Mouse (Mus musculus): ENCODE measurements around the gene Tspear. TPM values are rescaled to one million over a fixed set of nuclear protein-coding genes. Genes with fewer than 3 reads are reported as not detected.

Gene Tspear
- 0.59 and 0.74 TPM in 2 replicates for polyA plus RNA-seq (2016; fragmentation: Nextera tagmentation; extraction: Ambion mirVana)

GRCm38 (mm10) chr10:77685895-77686664, at the start of gene Tspear:
Gene Tspear (plus strand): TSS chr10:77686569.
- peaks cover 58% of the 10 kb centered on the region for H3K4me1 ChIP-seq
- peaks cover 70% of the 10 kb centered on the region for H3K27me3 ChIP-seq (ENCODE audit: low read depth, poor library complexity, severe bottlenecking)
- H3K27ac ChIP-seq, result no peak within 1 kb of the TSS
- H3K9me3 ChIP-seq (replicated peaks), result no peaks in the 10 kb centered on the region
- no peaks in the 10 kb centered on the region for H3K36me3 ChIP-seq
- no peak for DNase-seq (ENCODE audit: low spot score)
- H3K4me3 ChIP-seq, result no peak within 1 kb of the TSS
- WGBS, result 2% methylated on average over 22 of the region's 22 CpGs

GRCm38 (mm10) chr10:77638956-77639355, 47.4 kb upstream of the Tspear start:
- no peaks in the 10 kb centered on the region for H3K9me3 ChIP-seq (replicated peaks)
- H3K4me1 ChIP-seq, result no peaks in the 10 kb centered on the region
- H3K36me3 ChIP-seq, result peaks cover 98% of the 10 kb centered on the region
- no peak for DNase-seq (ENCODE audit: low spot score)
- H3K27me3 ChIP-seq (ENCODE audit: low read depth, poor library complexity, severe bottlenecking), result no peaks in the 10 kb centered on the region
- H3K27ac ChIP-seq, result no peak overlapping the region
- 91% methylated on average over 6 of the region's 6 CpGs for WGBS
- no peak overlapping the region for H3K4me3 ChIP-seq

- Histone ChIP-seq H3K27me3 (ENCODE audit: low read depth, poor library complexity, severe bottlenecking) (no peaks in the 10 kb centered on the region), H3K4me3 (no peak overlapping the region), H3K27ac (no peak overlapping the region), H3K9me3 (replicated peaks) (no peaks in the 10 kb centered on the region), H3K4me1 (no peaks in the 10 kb centered on the region), H3K36me3 (peaks cover 90% of the 10 kb centered on the region)
- no peak for DNase-seq (ENCODE audit: low spot score)
- WGBS, result 95% methylated on average over 7 of the region's 7 CpGs
Measured at GRCm38 (mm10) chr10:77643160-77643559, 43.2 kb upstream of the Tspear start.

GRCm38 (mm10) chr10:77645571-77645970, 40.8 kb upstream of the Tspear start:
- Histone ChIP-seq H3K27ac (no peak overlapping the region), H3K36me3 (peaks cover 68% of the 10 kb centered on the region), H3K27me3 (ENCODE audit: low read depth, poor library complexity, severe bottlenecking) (no peaks in the 10 kb centered on the region), H3K4me1 (no peaks in the 10 kb centered on the region), H3K4me3 (no peak overlapping the region), H3K9me3 (replicated peaks) (no peaks in the 10 kb centered on the region)
- no peak for DNase-seq (ENCODE audit: low spot score)
- WGBS, result 91% methylated on average over 5 of the region's 5 CpGs

- peaks cover 49% of the 10 kb centered on the region for H3K36me3 ChIP-seq
- H3K4me1 ChIP-seq, result no peaks in the 10 kb centered on the region
- DNase-seq (ENCODE audit: low spot score), result no peak
- no peak overlapping the region for H3K27ac ChIP-seq
- no peaks in the 10 kb centered on the region for H3K9me3 ChIP-seq (replicated peaks)
- no peak overlapping the region for H3K4me3 ChIP-seq
- 73% methylated on average over 1 of the region's 1 CpGs for WGBS
- no peaks in the 10 kb centered on the region for H3K27me3 ChIP-seq (ENCODE audit: low read depth, poor library complexity, severe bottlenecking)
Measured at GRCm38 (mm10) chr10:77647461-77647860, 38.9 kb upstream of the Tspear start.

- H3K27me3 ChIP-seq (ENCODE audit: low read depth, poor library complexity, severe bottlenecking), result no peaks in the 10 kb centered on the region
- no peak overlapping the region for H3K27ac ChIP-seq
- WGBS, result 85% methylated on average over 8 of the region's 8 CpGs
- no peaks in the 10 kb centered on the region for H3K9me3 ChIP-seq (replicated peaks)
- no peak overlapping the region for H3K4me3 ChIP-seq
- no peaks in the 10 kb centered on the region for H3K4me1 ChIP-seq
- H3K36me3 ChIP-seq, result peaks cover 45% of the 10 kb centered on the region
- DNase-seq (ENCODE audit: low spot score), result no peak
Measured at GRCm38 (mm10) chr10:77647901-77648300, 38.5 kb upstream of the Tspear start.

GRCm38 (mm10) chr10:77652046-77652445, 34.3 kb upstream of the Tspear start:
- 90% methylated on average over 9 of the region's 9 CpGs for WGBS

GRCm38 (mm10) chr10:77658286-77658994, 27.9 kb upstream of the Tspear start:
- WGBS, result 74% methylated on average over 15 of the region's 15 CpGs
- Histone ChIP-seq H3K4me1 (0 out of 2 replicates have a peak, but pooled peaks cover 4% of the 10 kb centered on the region), H3K36me3 (no peaks in the 10 kb centered on the region), H3K9me3 (replicated peaks) (no peaks in the 10 kb centered on the region; the same call in 1 of the 2 replicates), H3K27me3 (ENCODE audit: low read depth, poor library complexity, severe bottlenecking) (peaks cover 3% of the 10 kb centered on the region), H3K27ac (no peak overlapping the region), H3K4me3 (no peak overlapping the region)
- no peak for DNase-seq (ENCODE audit: low spot score)

More at GRCm38 (mm10) chr10:77652046-77652445, 34.3 kb upstream of the Tspear start:
- DNase-seq (ENCODE audit: low spot score), result no peak
- no peaks in the 10 kb centered on the region for H3K4me1 ChIP-seq
- H3K4me3 ChIP-seq, result no peak overlapping the region
- H3K27me3 ChIP-seq (ENCODE audit: low read depth, poor library complexity, severe bottlenecking), result no peaks in the 10 kb centered on the region
- no peak overlapping the region for H3K27ac ChIP-seq
- H3K9me3 ChIP-seq (replicated peaks), result no peaks in the 10 kb centered on the region
- H3K36me3 ChIP-seq, result peaks cover 4% of the 10 kb centered on the region; the same call in 1 of the 2 replicates

GRCm38 (mm10) chr10:77663949-77664665, 22.3 kb upstream of the Tspear start:
- peak; percentile 62 for DNase-seq (ENCODE audit: low spot score)
- Histone ChIP-seq H3K9me3 (replicated peaks) (no peaks in the 10 kb centered on the region; the same call in 1 of the 2 replicates), H3K27ac (peak overlapping the region; percentile 63), H3K4me1 (peaks cover 9% of the 10 kb centered on the region), H3K27me3 (ENCODE audit: low read depth, poor library complexity, severe bottlenecking) (peaks cover 24% of the 10 kb centered on the region), H3K36me3 (no peaks in the 10 kb centered on the region), H3K4me3 (peak overlapping the region; percentile 30)
- 32% methylated on average over 43 of the region's 43 CpGs for WGBS

GRCm38 (mm10) chr10:77666342-77666741, 20.0 kb upstream of the Tspear start:
- DNase-seq (ENCODE audit: low spot score), result no peak
- no peaks in the 10 kb centered on the region for H3K9me3 ChIP-seq (replicated peaks)
- WGBS, result 86% methylated on average over 8 of the region's 8 CpGs

GRCm38 (mm10) chr10:77667402-77667801, 19.0 kb upstream of the Tspear start:
- 90% methylated on average over 4 of the region's 4 CpGs for WGBS
- no peak overlapping the region for H3K4me3 ChIP-seq
- H3K27me3 ChIP-seq (ENCODE audit: low read depth, poor library complexity, severe bottlenecking), result peaks cover 24% of the 10 kb centered on the region
- no peaks in the 10 kb centered on the region for H3K9me3 ChIP-seq (replicated peaks)
- no peak overlapping the region for H3K27ac ChIP-seq
- H3K36me3 ChIP-seq, result no peaks in the 10 kb centered on the region
- peaks cover 9% of the 10 kb centered on the region for H3K4me1 ChIP-seq
- no peak for DNase-seq (ENCODE audit: low spot score)

More at GRCm38 (mm10) chr10:77666342-77666741, 20.0 kb upstream of the Tspear start:
- Histone ChIP-seq H3K27ac (peak overlapping the region; percentile 9; the same call in 1 of the 2 replicates), H3K27me3 (ENCODE audit: low read depth, poor library complexity, severe bottlenecking) (peaks cover 24% of the 10 kb centered on the region), H3K4me1 (peaks cover 9% of the 10 kb centered on the region), H3K4me3 (no peak overlapping the region), H3K36me3 (no peaks in the 10 kb centered on the region)

GRCm38 (mm10) chr10:77670710-77671109, 15.7 kb upstream of the Tspear start:
- Histone ChIP-seq H3K27ac (no peak overlapping the region), H3K9me3 (replicated peaks) (no peaks in the 10 kb centered on the region), H3K4me3 (no peak overlapping the region), H3K36me3 (no peaks in the 10 kb centered on the region), H3K4me1 (peaks cover 15% of the 10 kb centered on the region), H3K27me3 (ENCODE audit: low read depth, poor library complexity, severe bottlenecking) (peaks cover 15% of the 10 kb centered on the region)
- 76% methylated on average over 4 of the region's 4 CpGs for WGBS
- no peak for DNase-seq (ENCODE audit: low spot score)

Measured in limb, embryonic 10.5 days (tissue).